Mouse (Mus musculus): ENCODE measurements around the gene Casq1. TPM values are rescaled to one million over a fixed set of nuclear protein-coding genes. Genes with fewer than 3 reads are reported as not detected.

The Casq1 gene
- not detected for total RNA-seq (2023)

DNA sequence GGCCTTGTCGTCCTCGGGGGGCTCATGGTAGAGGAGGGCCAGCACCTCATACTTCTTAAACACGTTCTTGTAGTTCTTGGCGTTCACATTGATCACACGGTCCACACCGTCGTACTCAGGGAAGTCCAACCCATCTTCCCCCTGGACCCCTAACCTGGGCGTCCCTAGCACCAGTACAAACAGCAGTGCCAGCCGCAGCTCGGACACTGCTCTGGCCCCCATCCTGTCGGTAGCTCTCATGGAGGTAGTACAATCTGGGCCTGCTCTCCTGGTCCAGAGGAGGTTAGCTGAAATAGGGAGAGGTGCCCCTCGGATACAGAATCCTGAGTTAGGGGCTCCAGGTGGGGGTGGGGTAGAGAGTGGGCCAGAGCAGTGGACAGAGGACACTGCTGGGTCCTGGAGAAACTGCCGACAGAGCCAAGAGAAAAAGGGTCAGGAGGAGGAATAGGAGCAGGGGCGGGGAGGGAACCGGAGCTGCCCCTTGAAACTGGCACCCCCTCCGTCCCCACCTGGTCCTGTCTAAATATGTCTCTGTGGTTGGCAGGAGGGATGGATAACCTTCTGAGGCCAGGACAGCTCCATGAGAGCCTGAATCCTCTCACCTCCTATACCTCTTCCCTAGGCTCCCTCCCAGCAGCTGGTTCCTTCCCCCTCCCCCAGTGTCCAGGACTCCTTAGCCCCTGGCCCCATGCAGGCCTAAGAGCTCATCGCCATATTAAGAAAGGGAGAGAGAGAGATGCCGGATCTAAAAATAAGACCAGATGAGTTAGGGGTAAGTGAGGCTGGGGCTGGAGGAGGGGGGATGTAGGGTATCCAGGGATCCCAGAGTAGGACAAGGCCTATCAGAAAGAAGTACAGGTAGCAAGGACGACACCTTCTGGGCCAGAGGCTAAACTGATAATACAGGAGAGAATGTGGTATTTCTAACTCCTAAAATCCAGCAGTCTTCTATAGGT, at the start of gene Casq1:
Gene Casq1, minus strand, starts transcription at position 418 of the 956 bp plus-strand sequence.

DNA sequence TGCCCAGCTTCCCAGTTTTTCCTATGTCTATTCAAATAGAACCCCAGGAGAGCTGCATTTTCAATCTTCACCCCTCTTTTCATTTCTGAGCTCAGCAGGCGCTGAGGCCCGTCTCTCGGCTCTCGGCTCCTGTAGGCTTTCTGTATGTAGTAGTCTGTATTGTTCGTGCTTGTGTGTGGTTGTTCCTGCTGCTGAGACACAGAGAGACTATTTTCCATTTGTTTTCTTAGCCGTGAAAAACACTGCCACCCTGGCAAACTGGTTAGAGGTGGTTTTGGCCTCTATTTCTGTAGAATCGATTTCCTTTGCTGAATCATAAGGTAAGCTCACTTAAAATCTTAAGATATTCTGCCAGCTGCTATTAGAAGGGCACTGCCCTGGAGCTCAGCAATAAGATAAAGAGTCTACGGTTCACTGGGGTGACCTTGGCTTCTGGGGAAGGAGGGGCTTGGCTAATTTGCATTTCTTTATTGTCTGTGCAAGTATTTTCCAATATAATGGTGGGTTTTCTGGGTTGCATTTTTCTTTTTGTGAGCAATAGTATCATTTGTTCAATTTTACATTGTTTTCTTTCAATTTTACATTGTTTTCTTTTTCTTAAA, 41.9 kb upstream of the Casq1 start, which contains the start of gene Igsf8:
Gene Igsf8, plus strand, starts transcription at position 165 of the 602 bp plus-strand sequence.

GRCm38 (mm10) chr1:172258314-172258713, 38.6 kb upstream of the Casq1 start, which contains the start of gene Atp1a4:
Gene Atp1a4 (minus strand): TSS chr1:172258414.

GRCm38 (mm10) chr1:172206141-172206917, 13.3 kb downstream of the Casq1 start, which contains the start of gene Pea15a:
Gene Pea15a (minus strand): TSS chr1:172206804.

Other genes starting within 250 kb of the Casq1 start
- gene Vangl2, start 191.4 kb downstream of the Casq1 start, total RNA-seq (2023), result 1 to 10 TPM; 2.8 to 3.4 TPM
- gene Nhlh1, start 162.3 kb downstream of the Casq1 start, total RNA-seq (2023), result not detected
- gene Copa, start 137.3 kb downstream of the Casq1 start, total RNA-seq (2023), result 100 to 1,000 TPM; 154 to 160 TPM
- gene Ncstn, start 137.1 kb downstream of the Casq1 start, total RNA-seq (2023), result 10 to 100 TPM; 79.2 to 81.0 TPM
- 10 to 100 TPM; 49.1 to 50.7 TPM for gene Pex19, start 93.1 kb downstream of the Casq1 start, total RNA-seq (2023)
- 100 to 1,000 TPM; 101 to 109 TPM for gene Dcaf8, start 71.8 kb downstream of the Casq1 start, total RNA-seq (2023)
- 10 to 100 TPM; 51.7 to 67.5 TPM for gene Pea15a, start 13.1 kb downstream of the Casq1 start, total RNA-seq (2023)
- gene Atp1a4, start 38.5 kb upstream of the Casq1 start, total RNA-seq (2023), result not detected
- 10 to 100 TPM; 24.4 to 31.0 TPM for gene Igsf8, start 41.8 kb upstream of the Casq1 start, total RNA-seq (2023)
- gene Atp1a2, start 78.2 kb upstream of the Casq1 start, total RNA-seq (2023), result under 1 TPM; 0.09 to 0.15 TPM
- gene Kcnj9, start 109.5 kb upstream of the Casq1 start, total RNA-seq (2023), result not detected
- gene Kcnj10, start 121.3 kb upstream of the Casq1 start, total RNA-seq (2023), result 1 to 10 TPM in 1 of 2 experiments, under 1 TPM in 1; 0.71 to 1.3 TPM
- 10 to 100 TPM; 29.8 to 33.2 TPM for gene Pigm, start 156.7 kb upstream of the Casq1 start, total RNA-seq (2023)

Data from T-cell, adult 66 days (primary cell).